Comparison of ENCODE assay signal across 8 mouse cellular contexts in the genomic region with DNA sequence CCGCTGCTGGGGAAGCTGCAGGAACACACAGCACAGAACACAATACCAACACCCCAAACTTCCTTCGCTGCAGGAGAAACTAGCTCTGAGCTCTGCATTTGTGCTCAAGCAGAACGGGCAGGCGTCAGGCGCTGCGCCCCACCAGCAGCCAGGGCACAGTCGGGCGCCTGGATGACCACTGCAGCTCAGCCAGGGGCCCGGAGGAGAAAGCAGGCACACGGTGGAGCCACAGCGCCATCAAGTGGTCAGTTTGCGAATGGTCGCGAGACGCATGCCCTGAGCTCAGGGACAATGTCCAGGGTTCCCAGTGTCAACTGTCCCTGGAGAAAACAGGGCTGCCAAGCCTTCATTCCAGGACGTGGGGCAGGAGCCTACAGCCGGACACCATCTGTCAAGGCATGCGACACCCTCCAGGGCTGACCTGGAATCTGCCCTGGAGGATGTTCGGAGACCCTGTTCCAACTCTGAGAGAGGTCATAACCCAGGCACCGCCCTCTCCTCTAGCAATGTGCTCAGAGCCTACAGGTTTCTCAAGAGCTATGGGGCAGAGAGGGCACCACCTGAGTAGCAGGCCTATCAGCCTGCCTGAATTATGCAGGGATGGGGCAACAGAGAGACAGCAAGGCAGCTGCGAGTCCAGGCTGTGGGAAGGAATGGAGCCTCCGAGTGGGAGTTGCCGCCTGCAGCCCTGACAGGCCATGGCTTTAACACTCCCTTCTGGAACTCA.
DNase-seq lines count a peak whose midpoint lies in the region; ATAC-seq lines count a peak whose summit lies in the region.

No protein-coding gene starts in this region.

- H3K36me3 ChIP-seq in hindbrain, embryonic 11.5 days (ENCODE audit: control insufficient read depth, insufficient read depth, low read length), result no peaks in the 10 kb centered on the region

- peak; percentile 73 for ATAC-seq in hindbrain, embryonic 11.5 days (ENCODE audit: low FRiP score)

- H3K9me3 ChIP-seq in hindbrain, embryonic 11.5 days (ENCODE audit: control insufficient read depth, low read length), result no peaks in the 10 kb centered on the region

- no peaks in the 10 kb centered on the region for H3K27me3 ChIP-seq in hindbrain, embryonic 11.5 days (ENCODE audit: control insufficient read depth, insufficient read depth, low read length)

- H3K4me2 ChIP-seq in hindbrain, embryonic 11.5 days (replicated peaks; ENCODE audit: low read depth, low read length), result peak overlapping the region; percentile 29

- peak overlapping the region; percentile 24; the same call in 1 of the 2 replicates for H3K27ac ChIP-seq in hindbrain, embryonic 11.5 days (ENCODE audit: low read depth, low read length)

- no peak overlapping the region for H3K9ac ChIP-seq in hindbrain, embryonic 11.5 days (ENCODE audit: low read depth, low read length)

- 5% methylated on average over 23 of the region's 23 CpGs for WGBS in hindbrain, embryonic 11.5 days

- peak; percentile 90 for DNase-seq in Muller cell, postnatal 12 days (ENCODE audit: inconsistent ontology term)
- peak; percentile 91 to 92 for DNase-seq in cerebellum, postnatal 10 days
- DNase-seq in frontal cortex, postnatal 14 days (ENCODE audit: low spot score in 2 of 2), result peak; percentile 67 to 74
- peak; percentile 95 for DNase-seq in hindbrain, embryonic 11.5 days (ENCODE audit: low spot score)
- DNase-seq in layer of hippocampus, postnatal 10 days (ENCODE audit: low spot score in 2 of 2), result peak; percentile 87 to 88
- peak; percentile 87 for DNase-seq in lung, postnatal 10 days
- peak; percentile 53 for DNase-seq in retina, adult 2 months (ENCODE audit: low read depth, low spot score)
- DNase-seq in urinary bladder, postnatal 14 days (ENCODE audit: low spot score), result peak; percentile 81

- H3K4me3 ChIP-seq in hindbrain, embryonic 11.5 days (ENCODE audit: low read depth, low read length), result no peak overlapping the region

- H3K4me1 ChIP-seq in hindbrain, embryonic 11.5 days (replicated peaks; ENCODE audit: control insufficient read depth, insufficient read depth, low read length), result peaks cover 12% of the 10 kb centered on the region
